Mouse (Mus musculus) megakaryocyte, embryonic 14.5 days (primary cell): ENCODE measurements around the gene Clcnka.

Experiments used
- FLI1 ChIP-seq: IDR thresholded peaks from 2 replicates; pipeline ENCODE4 v1.6.1; 2012; ENCODE audit warnings: low read length, inconsistent platforms, mixed read lengths
- GATA1 ChIP-seq: IDR thresholded peaks from 3 replicates; pipeline ENCODE4 v1.6.1; 2012; ENCODE audit warnings: mixed read lengths, low read length, inconsistent platforms, borderline replicate concordance

GRCm38 (mm10) chr4:141382406-141382805, 16.1 kb downstream of the Clcnka start:
- TF ChIP-seq GATA1 (no peak), FLI1 (no peak)
